Mouse (Mus musculus) midbrain, embryonic 13.5 days (tissue): ENCODE results near the gene Selenop. TPM values are rescaled to one million over a fixed set of nuclear protein-coding genes. Genes with fewer than 3 reads are reported as not detected.
"Not testable (repeated sequence)": the region's sequence is repeated elsewhere in the genome, so short reads cannot be mapped to it uniquely, and the experiment has no call there.

ENCODE experiments used
- ATAC-seq: fragments of 200-750 bp; cut with Nextera tagmentation; 2 replicates; pipeline ENCODE4 v1.8.0; 2017; ENCODE audit warnings: mild to moderate bottlenecking, moderate TSS enrichment, moderate library complexity
- H3K27ac ChIP-seq: fragments of 300-500 bp; sonication (generic); 2 replicates; pipeline ENCODE4 v1.5.1; 2015; ENCODE audit warnings: inconsistent platforms, mild to moderate bottlenecking, moderate library complexity
- H3K27me3 ChIP-seq: fragments of 300-500 bp; sonication (generic); 2 replicates; pipeline ENCODE4 v1.6.1; 2015; ENCODE audit warnings: mild to moderate bottlenecking, inconsistent platforms
- H3K36me3 ChIP-seq: fragments of 300-500 bp; sonication (generic); 2 replicates; pipeline ENCODE4 v1.6.1; 2015; ENCODE audit warnings: mild to moderate bottlenecking, inconsistent platforms
- H3K4me1 ChIP-seq: fragments of 300-500 bp; sonication (generic); replicated peaks from 2 replicates; pipeline ENCODE4 v1.6.1; 2015; ENCODE audit warnings: inconsistent platforms
- H3K4me2 ChIP-seq: fragments of 300-500 bp; sonication (generic); replicated peaks from 2 replicates; pipeline ENCODE4 v1.6.1; 2015; ENCODE audit warnings: moderate library complexity, mild to moderate bottlenecking, inconsistent platforms
- H3K4me3 ChIP-seq: fragments of 300-500 bp; sonication (generic); replicated peaks from 2 replicates; pipeline ENCODE4 v1.5.1; 2015; ENCODE audit warnings: mild to moderate bottlenecking, inconsistent platforms
- H3K9ac ChIP-seq: fragments of 300-500 bp; sonication (generic); replicated peaks from 2 replicates; pipeline ENCODE4 v1.6.1; 2015; ENCODE audit warnings: mild to moderate bottlenecking, inconsistent platforms
- H3K9me3 ChIP-seq: fragments of 300-500 bp; sonication (generic); 2 replicates; pipeline ENCODE4 v1.6.1; 2016; ENCODE audit warnings: mild to moderate bottlenecking, inconsistent platforms
- WGBS: fragments of 180-500 bp; shearing (Covaris S2); methylation state at CpG from one replicate; pipeline ENCODE4 v1.1.7; 2015; 5-methylcytosine and 5-hydroxymethylcytosine counted together
- polyA plus RNA-seq: library from polyadenylated mRNA; unstranded; fragments of >200 nt; fragmentation: Nextera tagmentation; extraction: Ambion mirVana; gene quantifications from 2 replicates; pipeline ENCODE4 v1.2.1, GENCODE M21; 2015

Gene Selenop
- 73.2 and 86.1 TPM in 2 replicates for polyA plus RNA-seq

DNA sequence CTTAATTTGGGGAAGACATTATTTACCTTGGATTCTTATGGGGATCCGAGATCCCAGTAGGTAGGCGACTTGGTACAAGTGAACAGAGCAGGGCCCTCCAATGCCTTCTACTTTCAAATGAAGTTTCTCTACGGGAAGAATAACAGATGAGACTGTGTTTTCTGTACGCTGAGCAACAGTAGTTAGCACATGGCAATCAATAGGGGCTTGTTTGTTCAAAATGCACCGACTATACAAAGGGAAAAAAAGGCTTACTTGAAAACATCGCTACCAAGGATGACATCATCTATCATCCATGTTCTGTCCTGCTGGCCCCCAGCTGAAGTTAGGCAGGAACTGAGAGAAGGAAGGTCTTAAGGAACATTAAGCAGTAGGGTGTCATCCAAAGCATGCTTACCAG, at the start of gene Selenop:
Gene Selenop (plus strand): TSS at position 301 of the 400 bp plus-strand sequence.
- H3K4me2 ChIP-seq: no peak within 1 kb of the TSS

DNA sequence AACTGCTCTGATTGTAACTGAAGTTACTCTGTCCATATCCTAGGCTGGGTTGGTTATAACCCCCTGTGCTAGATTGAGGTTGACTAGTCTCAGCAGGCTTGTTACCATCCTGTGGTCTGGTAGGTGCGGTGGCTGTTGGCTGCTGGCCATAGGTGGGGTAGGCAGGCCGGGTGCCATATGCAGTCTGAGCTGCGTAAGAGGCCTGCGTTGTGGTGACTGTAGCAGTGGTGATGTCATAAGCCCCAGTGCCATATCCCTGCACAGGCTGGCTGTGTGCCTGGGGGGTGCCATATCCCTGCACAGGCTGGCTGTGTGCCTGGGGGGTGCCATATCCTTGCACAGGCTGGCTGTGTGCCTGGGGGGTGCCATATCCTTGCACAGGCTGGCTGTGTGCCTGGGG, 49.7 kb upstream of the Selenop start:
- not testable (repeated sequence) for H3K9ac ChIP-seq, H3K27ac ChIP-seq, H3K4me3 ChIP-seq, H3K36me3 ChIP-seq, H3K4me2 ChIP-seq, H3K9me3 ChIP-seq, H3K4me1 ChIP-seq, ATAC-seq, H3K27me3 ChIP-seq
- 97% methylated on average over 4 of the region's 4 CpGs for WGBS

More for the DNA sequence above, at the start of gene Selenop:
- ATAC-seq: no peak
- H3K4me1 ChIP-seq: peaks cover 11% of the 10 kb centered on the region
- no peaks in the 10 kb centered on the region for H3K36me3 ChIP-seq
- H3K27me3 ChIP-seq: no peaks in the 10 kb centered on the region
- H3K9ac ChIP-seq: no peak within 1 kb of the TSS
- no peak within 1 kb of the TSS for H3K4me3 ChIP-seq
- WGBS: 81% methylated on average over 6 of the region's 6 CpGs
- no peaks in the 10 kb centered on the region for H3K9me3 ChIP-seq
- H3K27ac ChIP-seq: no peak within 1 kb of the TSS

DNA sequence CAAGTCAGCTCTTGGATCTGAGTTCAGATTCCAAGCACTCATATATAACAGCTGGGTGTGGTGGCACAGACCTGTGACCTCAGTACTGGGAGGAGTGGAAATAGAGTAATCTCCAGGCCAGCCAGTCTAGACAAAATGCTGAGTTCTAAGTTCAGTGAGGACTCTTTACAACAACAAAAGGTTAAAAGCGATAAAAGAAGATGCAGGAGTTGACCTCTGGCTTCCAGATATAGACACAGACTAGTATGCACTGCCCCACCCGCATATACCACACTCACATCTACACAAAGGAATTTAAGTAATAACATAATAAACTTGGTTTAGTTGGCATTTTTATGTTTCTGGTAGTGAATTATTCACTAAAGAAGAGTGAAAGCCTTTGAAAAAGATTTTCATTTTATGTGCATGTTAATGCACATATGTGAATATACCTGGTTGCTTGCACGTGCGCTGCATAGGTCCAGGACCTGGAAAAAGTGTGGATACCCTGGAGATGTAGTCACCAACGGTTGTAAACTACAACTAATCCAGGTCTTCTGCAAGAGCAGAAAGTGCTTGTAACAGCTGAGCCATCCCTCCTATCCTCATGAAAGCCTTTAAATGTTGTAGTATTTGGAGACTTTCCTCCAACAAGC, 45.4 kb upstream of the Selenop start:
- Histone ChIP-seq H3K4me3 (no peak overlapping the region), H3K4me1 (no peaks in the 10 kb centered on the region), H3K9ac (no peak overlapping the region), H3K27me3 (no peaks in the 10 kb centered on the region), H3K27ac (no peak overlapping the region), H3K4me2 (no peak overlapping the region), H3K36me3 (no peaks in the 10 kb centered on the region), H3K9me3 (no peaks in the 10 kb centered on the region)
- ATAC-seq: no peak
- 92% methylated on average over 5 of the region's 5 CpGs for WGBS

DNA sequence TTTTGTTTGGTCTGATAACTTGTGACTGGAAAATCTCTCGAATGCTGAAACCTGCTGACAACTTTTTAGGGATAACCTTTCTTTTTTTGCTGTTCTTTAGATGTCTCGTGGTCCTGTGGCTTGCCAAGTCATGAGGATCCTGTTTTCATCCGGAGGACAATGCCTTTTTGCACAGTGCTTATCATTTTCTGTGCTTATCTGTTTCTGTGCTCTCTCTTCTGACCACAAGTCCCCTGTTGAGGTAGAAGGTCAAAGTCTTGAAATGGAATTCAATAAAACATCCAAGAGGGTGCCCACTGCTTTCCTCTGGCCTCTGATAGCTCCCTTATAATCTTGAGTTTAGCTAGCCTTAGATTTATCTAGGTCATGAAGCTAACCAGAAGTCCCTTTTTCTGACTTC, 41.8 kb upstream of the Selenop start:
- Histone ChIP-seq H3K9ac (no peak overlapping the region), H3K36me3 (no peaks in the 10 kb centered on the region), H3K4me3 (no peak overlapping the region), H3K4me1 (no peaks in the 10 kb centered on the region), H3K27ac (no peak overlapping the region), H3K27me3 (no peaks in the 10 kb centered on the region), H3K9me3 (no peaks in the 10 kb centered on the region), H3K4me2 (no peak overlapping the region)
- 76% methylated on average over 3 of the region's 3 CpGs for WGBS
- no peak for ATAC-seq

DNA sequence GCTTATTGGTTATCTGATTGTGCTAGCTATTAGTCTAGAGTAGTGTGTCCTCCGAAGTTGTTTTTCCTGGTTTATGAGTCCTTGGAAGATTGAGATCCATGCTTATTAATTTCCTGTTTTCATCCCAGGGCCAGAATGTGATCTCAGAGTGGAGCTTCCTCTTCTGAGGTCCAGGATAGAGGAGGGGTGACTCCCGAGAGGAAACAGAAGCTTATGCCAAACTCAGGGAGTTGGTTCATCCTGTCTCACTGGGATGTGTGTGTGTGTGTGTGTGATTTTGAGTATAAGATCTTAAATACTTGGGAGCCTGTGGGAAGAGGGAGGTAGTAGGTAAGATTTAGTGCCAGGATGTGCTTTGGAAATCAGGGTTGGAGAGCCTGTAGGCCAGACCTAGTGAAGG, 40.2 kb upstream of the Selenop start:
- Histone ChIP-seq H3K27ac (no peak overlapping the region), H3K9ac (no peak overlapping the region), H3K36me3 (no peaks in the 10 kb centered on the region), H3K27me3 (no peaks in the 10 kb centered on the region), H3K9me3 (no peaks in the 10 kb centered on the region), H3K4me3 (no peak overlapping the region), H3K4me2 (no peak overlapping the region), H3K4me1 (peaks cover 4% of the 10 kb centered on the region; the same call in 1 of the 2 replicates)
- no peak for ATAC-seq
- 84% methylated on average over 2 of the region's 2 CpGs for WGBS

DNA sequence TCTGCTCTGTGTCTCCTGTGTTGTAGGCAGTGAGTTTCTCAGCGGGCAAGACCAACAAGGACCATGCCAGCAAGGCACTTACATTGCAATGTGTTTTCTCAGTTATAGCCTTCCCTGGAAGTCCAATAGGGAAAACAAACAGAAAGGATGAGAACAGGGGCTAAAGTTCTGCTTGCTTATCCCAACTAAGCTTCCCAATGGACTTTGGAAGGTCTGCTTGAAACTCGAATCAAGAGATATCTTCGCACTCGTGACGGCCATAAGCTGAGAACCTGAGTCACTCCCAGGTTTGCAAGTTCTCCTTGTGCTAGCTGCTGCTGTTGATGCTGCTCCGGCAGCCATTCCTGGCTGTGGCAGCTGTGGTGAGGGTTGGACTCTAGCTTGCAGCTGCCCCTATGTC, 39.4 kb upstream of the Selenop start:
- H3K4me1 ChIP-seq: peaks cover 4% of the 10 kb centered on the region; the same call in 1 of the 2 replicates
- WGBS: 89% methylated on average over 6 of the region's 6 CpGs
- H3K4me3 ChIP-seq: no peak overlapping the region
- no peak overlapping the region for H3K4me2 ChIP-seq
- H3K27me3 ChIP-seq: no peaks in the 10 kb centered on the region
- no peak overlapping the region for H3K9ac ChIP-seq
- no peak for ATAC-seq
- H3K36me3 ChIP-seq: no peaks in the 10 kb centered on the region
- H3K9me3 ChIP-seq: no peaks in the 10 kb centered on the region
- H3K27ac ChIP-seq: no peak overlapping the region

DNA sequence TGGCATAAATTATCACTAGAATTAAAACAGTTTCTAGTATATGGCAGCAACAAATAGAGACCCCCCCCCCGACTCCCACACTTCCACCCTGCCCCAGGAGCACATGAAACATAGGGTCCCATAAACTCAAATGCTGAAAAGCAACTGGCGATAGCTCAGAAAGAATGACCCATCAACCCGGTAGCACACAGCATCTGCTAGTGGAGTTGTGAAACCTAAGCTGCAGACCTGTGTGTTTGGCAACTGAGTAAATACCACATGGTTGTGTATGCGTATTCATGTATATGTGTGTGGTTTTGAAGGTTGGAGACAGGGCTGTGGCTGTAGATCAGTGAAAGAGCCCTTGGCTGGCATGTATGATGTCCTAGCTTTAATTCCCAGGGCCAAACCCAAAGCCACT, 37.3 kb upstream of the Selenop start:
- H3K9ac ChIP-seq: no peak overlapping the region

DNA sequence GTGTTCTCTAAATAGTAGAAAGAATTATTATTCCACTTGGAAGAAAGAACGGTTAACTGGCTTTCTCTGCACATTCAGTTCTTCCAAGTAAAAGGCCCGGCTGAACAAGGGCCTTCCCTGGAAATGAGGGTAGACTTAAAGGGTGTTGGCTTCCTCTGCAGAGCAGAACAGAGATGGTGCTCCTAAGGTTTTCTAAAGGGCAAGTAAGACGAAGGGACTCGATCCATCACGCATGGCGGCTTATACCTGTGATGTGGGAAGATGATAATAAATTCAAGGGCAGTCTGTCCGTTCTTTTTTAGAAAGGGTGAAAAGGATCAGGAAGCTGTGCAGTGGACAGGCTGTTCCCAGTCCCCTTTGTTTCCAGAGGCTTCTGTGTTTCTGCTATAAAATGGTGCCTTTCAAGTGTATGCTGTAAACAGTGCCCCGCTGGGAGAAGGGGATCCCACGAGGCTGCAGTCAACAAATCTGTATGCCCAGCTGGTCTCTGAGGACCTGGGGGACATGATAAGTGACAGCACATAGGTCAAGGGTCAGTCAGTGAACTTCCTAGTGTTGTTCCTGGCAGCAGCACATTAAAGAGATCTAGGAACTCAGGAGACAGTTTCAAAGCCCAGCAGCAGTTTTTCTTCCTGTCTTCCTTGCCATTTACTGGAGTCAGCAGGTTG, 36.0 kb upstream of the Selenop start:
- H3K4me1 ChIP-seq: peaks cover 4% of the 10 kb centered on the region; the same call in 1 of the 2 replicates
- H3K36me3 ChIP-seq: no peaks in the 10 kb centered on the region
- ATAC-seq: peak; percentile 56
- no peaks in the 10 kb centered on the region for H3K27me3 ChIP-seq
- no peak overlapping the region for H3K4me3 ChIP-seq
- H3K9me3 ChIP-seq: no peaks in the 10 kb centered on the region
- 40% methylated on average over 9 of the region's 9 CpGs for WGBS
- H3K4me2 ChIP-seq: no peak overlapping the region
- no peak overlapping the region for H3K9ac ChIP-seq
- no peak overlapping the region for H3K27ac ChIP-seq

More for the DNA sequence above, 37.3 kb upstream of the Selenop start:
- Histone ChIP-seq H3K36me3 (no peaks in the 10 kb centered on the region), H3K4me1 (peaks cover 4% of the 10 kb centered on the region; the same call in 1 of the 2 replicates), H3K4me3 (no peak overlapping the region), H3K4me2 (no peak overlapping the region), H3K9me3 (no peaks in the 10 kb centered on the region), H3K27ac (no peak overlapping the region), H3K27me3 (no peaks in the 10 kb centered on the region)
- 96% methylated on average over 4 of the region's 4 CpGs for WGBS
- no peak for ATAC-seq

DNA sequence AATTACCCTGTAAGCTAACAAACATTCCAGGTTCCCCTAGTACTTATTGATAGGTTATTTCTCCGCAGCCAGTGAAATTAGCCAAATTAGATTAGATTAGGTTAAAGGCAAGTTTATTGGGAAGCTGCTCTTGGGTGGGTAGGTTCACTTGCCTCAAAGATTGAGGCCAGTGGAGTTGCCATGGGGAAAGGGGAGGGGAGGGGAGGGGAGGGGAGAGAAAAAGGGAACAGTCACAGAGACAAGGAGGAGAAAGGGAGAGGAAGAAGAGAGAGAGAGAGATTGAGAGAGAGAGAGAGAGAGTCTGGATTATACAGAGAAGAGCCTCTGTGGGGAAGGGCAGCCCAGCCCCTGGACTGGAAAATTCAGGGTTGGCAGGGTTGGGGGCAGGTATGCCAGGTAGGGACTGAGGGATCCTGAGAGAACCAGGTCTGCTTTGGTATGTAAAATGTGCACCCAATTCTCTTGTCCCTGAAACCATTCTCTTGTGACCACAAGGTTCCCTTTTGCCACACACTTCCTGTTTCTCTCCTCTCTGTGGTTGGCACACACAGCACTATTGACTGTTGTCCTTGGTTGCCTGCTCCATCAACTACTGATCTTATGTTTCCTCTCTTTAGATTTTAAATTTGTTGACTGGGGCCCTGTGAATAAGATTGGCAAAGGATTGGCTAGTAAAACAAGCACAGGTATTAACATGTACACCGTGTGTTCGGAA, 34.4 kb upstream of the Selenop start:
- H3K4me3 ChIP-seq: no peak overlapping the region
- H3K9ac ChIP-seq: no peak overlapping the region
- H3K9me3 ChIP-seq: no peaks in the 10 kb centered on the region

DNA sequence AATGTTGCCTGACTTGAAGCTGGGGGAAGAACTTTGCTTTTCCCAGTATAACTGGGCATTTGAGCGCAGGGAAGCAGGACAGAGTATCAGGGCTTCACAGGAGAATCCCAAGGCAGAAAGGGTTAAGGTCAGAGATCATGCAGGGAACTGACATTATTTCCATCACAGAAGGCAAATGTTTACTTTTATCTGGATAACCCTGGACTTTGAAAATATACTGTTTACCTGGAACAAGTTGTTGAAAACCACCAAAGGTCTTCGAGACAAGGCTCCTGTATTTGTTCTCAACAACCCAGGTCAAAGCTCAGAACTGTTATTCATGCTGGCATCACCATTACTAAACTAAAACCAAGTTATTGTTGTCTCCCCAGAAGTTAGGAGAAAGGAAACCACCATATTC, 32.0 kb upstream of the Selenop start:
- no peak overlapping the region for H3K9ac ChIP-seq
- ATAC-seq: no peak
- no peaks in the 10 kb centered on the region for H3K36me3 ChIP-seq
- no peak overlapping the region for H3K4me3 ChIP-seq
- H3K4me1 ChIP-seq: peaks cover 4% of the 10 kb centered on the region; the same call in 1 of the 2 replicates
- H3K9me3 ChIP-seq: no peaks in the 10 kb centered on the region
- H3K4me2 ChIP-seq: no peak overlapping the region
- no peak overlapping the region for H3K27ac ChIP-seq
- WGBS: 84% methylated on average over 2 of the region's 2 CpGs
- no peaks in the 10 kb centered on the region for H3K27me3 ChIP-seq

More for the DNA sequence above, 34.4 kb upstream of the Selenop start:
- Histone ChIP-seq H3K4me1 (peaks cover 4% of the 10 kb centered on the region; the same call in 1 of the 2 replicates), H3K27ac (no peak overlapping the region), H3K36me3 (no peaks in the 10 kb centered on the region), H3K27me3 (no peaks in the 10 kb centered on the region), H3K4me2 (no peak overlapping the region)
- 91% methylated on average over 3 of the region's 3 CpGs for WGBS
- ATAC-seq: no peak

DNA sequence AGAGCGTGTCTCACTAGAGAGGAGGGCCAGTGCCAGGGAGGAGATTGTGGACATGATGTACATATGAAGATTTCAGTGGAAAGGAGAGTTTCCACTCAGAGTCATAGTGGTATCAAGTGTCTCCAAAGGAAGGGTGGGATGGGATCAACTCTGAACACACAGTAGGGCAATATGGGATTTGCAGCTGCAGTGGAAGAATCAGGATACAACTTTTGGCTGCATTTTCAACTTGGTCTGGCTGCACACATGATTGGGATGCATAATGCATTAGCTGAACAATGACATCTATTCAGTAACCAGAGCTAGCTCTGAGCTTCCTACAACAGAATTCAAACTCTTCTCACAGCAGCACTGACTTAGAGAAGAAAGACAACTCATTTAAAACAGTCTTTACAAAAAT, 30.4 kb upstream of the Selenop start:
- Histone ChIP-seq H3K27ac (no peak overlapping the region), H3K4me2 (no peak overlapping the region), H3K27me3 (no peaks in the 10 kb centered on the region), H3K4me1 (no peaks in the 10 kb centered on the region), H3K4me3 (no peak overlapping the region), H3K36me3 (no peaks in the 10 kb centered on the region), H3K9me3 (no peaks in the 10 kb centered on the region), H3K9ac (no peak overlapping the region)
- ATAC-seq: no peak
- 79% methylated on average over 1 of the region's 1 CpGs for WGBS

DNA sequence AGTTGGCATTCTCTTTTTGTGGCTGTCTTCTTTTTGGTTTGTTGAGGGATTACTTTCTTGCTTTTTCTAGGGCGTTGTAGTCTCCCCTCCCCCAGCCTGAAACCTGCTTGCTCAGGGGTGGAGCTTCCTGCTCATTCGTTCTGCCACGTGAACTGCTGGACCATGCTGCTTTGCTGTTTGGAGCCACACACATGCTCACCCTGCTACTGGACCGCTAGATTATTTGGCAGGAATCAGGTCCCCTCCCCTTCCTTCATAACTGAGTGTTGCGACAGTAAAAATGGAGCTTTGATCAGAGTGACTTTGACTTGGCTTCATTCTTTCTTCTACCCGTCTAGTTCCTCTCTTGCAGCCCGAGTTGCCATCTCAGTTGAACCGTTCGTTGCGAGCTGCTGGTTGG, 23.3 kb upstream of the Selenop start:
- H3K9ac ChIP-seq, H3K36me3 ChIP-seq, H3K27me3 ChIP-seq, H3K9me3 ChIP-seq, H3K4me2 ChIP-seq, ATAC-seq, H3K27ac ChIP-seq, H3K4me1 ChIP-seq, H3K4me3 ChIP-seq: not testable (repeated sequence)
- WGBS: 89% methylated on average over 10 of the region's 10 CpGs
